Mouse (Mus musculus): ENCODE measurements around the gene Slc28a1.

Gene Slc28a1

DNA sequence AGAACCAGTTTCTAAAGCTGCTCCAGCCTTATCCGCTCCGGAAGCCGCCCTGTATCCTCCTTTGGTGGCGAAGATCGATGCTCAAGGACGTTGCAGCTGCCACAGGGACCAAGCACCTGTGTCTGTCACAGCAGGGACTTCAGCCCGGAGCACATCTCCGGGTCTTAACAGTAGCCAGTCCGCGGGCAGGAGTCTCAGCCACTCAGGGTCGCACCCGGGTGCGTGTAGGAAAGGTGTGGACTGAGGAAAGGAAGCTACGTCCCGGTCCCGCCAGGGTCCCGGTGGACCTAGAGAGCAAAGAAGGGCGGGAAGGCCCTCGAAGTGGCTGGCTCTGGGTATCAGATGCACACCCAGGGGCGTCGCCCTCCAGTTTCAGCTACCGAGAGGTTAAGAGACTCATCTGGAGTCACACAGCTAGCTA is 97.7 kb downstream of the Slc28a1 start:
- no peak for DNase-seq (ENCODE audit: extremely low spot score, low read depth, low spot score)

DNA sequence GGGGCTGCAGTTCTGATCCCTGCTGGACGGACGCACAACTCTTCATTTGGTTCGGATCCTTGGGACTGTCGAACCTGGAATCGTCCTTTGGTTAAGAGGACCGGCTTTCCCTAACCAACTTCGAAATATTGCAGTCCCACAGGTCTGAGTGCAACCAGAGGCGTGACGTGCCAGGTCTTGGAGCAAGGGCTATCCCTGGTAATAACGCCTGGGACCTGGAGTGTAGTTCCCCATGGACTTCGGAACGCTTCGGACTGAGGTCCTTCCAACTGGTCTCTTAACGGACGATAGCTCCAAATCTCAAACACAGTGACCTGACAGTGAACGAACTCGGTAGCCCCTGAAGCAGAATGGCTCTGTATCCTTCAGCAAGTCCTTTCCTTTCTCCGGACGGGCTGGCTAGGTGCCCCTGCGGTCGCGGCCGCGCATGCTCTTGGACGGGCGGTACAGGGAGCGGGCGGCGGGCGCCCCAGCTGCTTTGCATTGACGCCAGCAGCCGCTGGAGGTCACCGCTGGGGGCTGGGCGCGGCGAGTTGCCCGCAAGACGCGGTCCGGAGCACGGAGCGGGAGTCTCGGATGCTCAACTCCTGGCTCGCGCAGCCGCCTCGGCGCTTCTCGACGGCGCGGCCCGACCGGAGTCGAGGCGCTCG is 98.2 kb downstream of the Slc28a1 start:
- DNase-seq (ENCODE audit: extremely low spot score, low read depth, low spot score), result no peak

DNA sequence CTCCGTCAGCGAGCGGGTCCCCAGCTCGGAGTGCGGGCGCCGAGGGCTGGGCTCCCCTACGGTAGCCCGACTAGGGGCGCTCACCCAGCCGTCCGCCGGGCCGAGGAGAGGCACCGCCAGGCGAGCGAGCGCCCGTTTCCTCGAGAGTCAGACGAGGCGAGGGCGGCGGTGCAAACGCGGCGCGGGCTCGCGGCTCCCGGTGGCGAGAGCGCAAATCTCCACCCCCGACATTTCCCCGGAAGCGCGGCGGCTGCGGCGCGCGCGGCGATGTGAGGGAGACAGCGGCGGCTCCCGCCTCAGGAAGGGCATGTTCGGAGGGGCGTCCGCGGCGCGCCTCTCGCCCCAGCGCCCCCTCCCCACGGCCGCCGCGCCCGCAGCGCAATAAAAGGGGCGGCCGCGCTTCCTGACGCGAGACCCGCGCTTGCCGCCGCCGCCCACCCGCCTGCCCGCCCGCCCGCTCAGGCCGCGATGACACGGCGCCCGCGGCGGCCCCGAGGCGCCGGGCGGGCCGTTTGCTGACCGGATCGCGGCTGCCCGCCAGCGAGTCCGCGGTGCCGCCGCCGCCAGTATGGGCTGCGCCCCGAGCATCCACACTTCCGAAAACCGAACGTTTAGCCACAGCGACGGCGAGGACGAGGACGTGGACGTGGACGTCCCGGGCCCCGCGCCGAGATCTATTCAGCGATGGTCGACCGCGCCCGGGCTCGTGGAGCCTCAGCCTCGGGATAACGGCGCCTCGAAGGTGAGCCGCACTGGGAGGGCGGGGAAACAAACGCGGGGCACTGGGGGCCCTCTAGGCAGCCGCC is 99.0 kb downstream of the Slc28a1 start, which contains the start of gene Pde8a:
Pde8a (plus strand) TSS at position 250 of the 806 bp plus-strand sequence.
- no peak for DNase-seq (ENCODE audit: extremely low spot score, low read depth, low spot score)

DNA sequence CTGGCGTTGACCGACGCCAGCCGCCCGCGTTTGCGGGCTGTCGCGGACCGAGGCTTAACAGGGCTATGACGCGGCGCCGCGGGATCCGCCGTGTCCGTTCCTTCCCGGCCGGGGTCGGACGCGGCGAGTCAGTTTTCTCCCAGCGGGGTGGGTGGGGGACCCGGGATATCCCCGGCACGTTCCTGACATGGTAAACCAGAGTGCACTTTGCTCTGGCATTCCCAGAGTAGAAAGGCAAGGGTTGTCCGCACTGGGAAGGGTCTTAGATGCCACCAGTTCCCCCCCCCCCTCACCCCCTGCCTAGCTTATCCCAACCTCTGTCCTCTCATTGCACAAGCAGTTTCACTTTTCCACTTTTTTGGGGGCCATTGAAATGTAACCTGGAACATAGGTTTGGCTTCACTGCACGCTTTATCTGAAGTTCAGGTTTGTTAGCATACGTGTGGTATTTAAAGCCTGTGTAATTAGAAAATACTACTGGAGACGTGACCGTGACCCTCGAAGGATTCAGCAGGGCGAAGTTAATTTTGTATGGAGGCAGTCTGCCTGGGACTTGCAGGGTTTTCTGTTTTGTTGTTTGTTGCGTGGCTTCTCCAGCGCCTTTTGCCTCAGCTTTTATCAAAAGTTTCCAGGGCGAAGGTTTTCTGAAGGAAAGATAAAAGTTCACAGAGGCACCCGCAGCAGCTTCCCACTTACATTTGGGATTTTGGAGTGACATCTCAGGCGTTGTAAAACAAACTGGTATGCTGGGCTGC is 99.7 kb downstream of the Slc28a1 start:
- DNase-seq (ENCODE audit: extremely low spot score, low read depth, low spot score), result no peak

DNA sequence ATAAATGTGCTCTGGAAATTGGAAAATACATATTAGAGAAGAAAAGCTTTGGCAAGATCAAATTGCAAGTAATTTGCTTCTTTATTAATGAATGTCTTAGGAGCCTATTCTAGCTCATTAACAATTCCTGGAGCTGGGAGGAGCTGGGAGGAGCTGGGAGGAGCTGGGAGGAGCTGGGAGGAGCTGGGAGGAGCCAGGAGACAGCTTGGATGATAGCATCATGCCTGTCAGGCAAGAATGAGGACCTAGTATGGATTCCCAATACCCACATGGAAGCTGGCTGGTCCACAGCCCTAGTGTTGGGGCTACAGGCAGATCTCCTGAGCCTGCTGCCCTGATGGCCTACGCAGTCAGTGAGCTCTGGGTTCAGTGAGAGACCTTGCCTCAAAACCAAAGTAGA is 101.4 kb downstream of the Slc28a1 start:
- DNase-seq (ENCODE audit: extremely low spot score, low read depth, low spot score), result no peak

DNA sequence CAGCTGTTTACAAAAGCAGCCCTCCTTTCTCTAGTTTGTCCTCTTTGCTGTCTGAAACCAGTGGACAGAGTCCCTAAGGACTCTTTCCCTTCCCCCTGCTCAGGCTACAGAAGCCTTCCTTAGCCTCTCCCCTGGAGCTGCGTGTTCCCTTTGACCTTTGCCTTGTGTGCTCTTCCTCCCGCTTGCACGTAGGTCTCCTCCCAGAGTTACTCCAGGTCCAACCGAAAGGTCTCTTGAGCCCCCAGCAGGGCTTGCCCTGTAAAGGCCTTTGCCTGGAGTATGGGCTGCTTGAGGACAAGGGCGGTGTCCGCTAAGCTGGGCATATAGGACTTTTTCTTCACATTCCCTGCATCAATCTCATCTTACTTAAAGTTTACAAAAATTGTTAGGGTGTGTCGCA is 104.7 kb downstream of the Slc28a1 start:
- no peak for DNase-seq (ENCODE audit: extremely low spot score, low read depth, low spot score)
